Mouse (Mus musculus) megakaryocyte, embryonic 14.5 days (primary cell): ENCODE data around the gene Cyp4f15. TPM values are rescaled to one million over a fixed set of nuclear protein-coding genes. Genes with fewer than 3 reads are reported as not detected.

ENCODE experiments used
- H3K27me3 ChIP-seq: replicated peaks from 2 replicates; pipeline ENCODE3; 2012; ENCODE audit warnings: inconsistent platforms
- H3K36me3 ChIP-seq: replicated peaks from 2 replicates; pipeline ENCODE3; 2012; ENCODE audit warnings: low read length, inconsistent platforms, mixed read lengths
- H3K4me1 ChIP-seq: 2 replicates; pipeline ENCODE4 v1.6.1; 2012; ENCODE audit warnings: inconsistent platforms
- H3K4me3 ChIP-seq: replicated peaks from 2 replicates; pipeline ENCODE3; 2012; ENCODE audit warnings: moderate library complexity, mild to moderate bottlenecking, inconsistent platforms
- H3K9me3 ChIP-seq: 2 replicates; pipeline ENCODE4 v1.6.1; 2012; ENCODE audit warnings: inconsistent platforms
- FLI1 ChIP-seq: IDR thresholded peaks from 2 replicates; pipeline ENCODE4 v1.6.1; 2012; ENCODE audit warnings: low read length, inconsistent platforms, mixed read lengths
- GATA1 ChIP-seq: IDR thresholded peaks from 3 replicates; pipeline ENCODE4 v1.6.1; 2012; ENCODE audit warnings: mixed read lengths, low read length, inconsistent platforms, borderline replicate concordance
- polyA plus RNA-seq: library from polyadenylated mRNA; stranded (reverse); fragments of >175 nt; gene quantifications from 2 replicates; pipeline ENCODE4 v1.2.3, GENCODE M21; 2012; ENCODE audit warnings: low replicate concordance; ENCODE audit not compliant: insufficient read depth

Gene Cyp4f15
- not detected in 2 replicates for polyA plus RNA-seq

GRCm38 (mm10) chr17:32685048-32685750 is at the start of gene Cyp4f15:
Cyp4f15 (plus strand) TSS chr17:32685627.
- no peak within 1 kb of the TSS for H3K4me3 ChIP-seq
- H3K27me3 ChIP-seq, result peaks cover 12% of the 10 kb centered on the region
- H3K4me1 ChIP-seq, result peaks cover 5% of the 10 kb centered on the region; the same call in 1 of the 2 replicates
- H3K36me3 ChIP-seq, result no peaks in the 10 kb centered on the region
- TF ChIP-seq FLI1, result no peak
- TF ChIP-seq GATA1, result no peak
- no peaks in the 10 kb centered on the region for H3K9me3 ChIP-seq

DNA sequence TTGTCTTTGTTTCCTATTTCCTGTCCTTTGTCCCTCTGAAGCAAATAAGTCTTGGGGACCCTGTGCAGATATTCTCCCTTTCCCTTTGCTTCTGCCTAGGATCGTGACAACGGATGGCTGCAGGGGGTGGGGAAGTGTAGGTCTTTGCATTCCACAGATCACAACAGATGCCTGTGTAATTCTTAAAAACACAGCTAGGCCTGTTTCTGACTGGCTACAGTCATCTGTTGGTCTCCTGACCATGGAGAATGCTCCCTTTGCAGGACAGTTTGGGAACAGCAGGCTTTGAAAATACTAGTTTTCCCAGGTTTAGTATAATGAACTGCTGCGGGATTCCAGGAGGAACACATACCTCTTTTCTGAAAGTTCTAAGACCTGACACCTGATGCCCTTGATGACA is 49.1 kb upstream of the Cyp4f15 start:
- no peak for TF ChIP-seq FLI1
- no peak for TF ChIP-seq GATA1
- Histone ChIP-seq H3K4me3 (no peak overlapping the region), H3K27me3 (peaks cover 8% of the 10 kb centered on the region), H3K4me1 (peaks cover 43% of the 10 kb centered on the region), H3K36me3 (no peaks in the 10 kb centered on the region), H3K9me3 (peaks cover 4% of the 10 kb centered on the region; the same call in 1 of the 2 replicates)

DNA sequence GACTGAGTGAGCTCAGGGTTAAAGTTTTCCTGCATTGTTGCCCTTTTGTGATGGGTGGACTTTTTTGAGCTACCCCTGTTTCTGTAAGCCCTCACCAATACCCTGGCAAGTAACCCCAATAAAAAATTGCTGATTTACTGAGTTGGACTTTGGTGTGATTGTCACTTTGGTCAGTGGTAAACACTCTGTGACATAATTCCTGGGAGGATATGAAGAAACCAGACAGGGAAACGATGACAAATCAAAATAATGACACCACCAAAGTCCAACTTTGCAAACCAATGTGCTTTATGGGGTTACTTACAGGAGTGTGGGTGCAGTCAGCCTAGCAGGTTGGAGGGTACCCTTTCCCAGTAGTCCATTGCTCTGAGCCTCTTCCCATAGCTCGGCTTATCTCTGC is 48.3 kb upstream of the Cyp4f15 start:
- H3K4me3 ChIP-seq, result no peak overlapping the region

GRCm38 (mm10) chr17:32646631-32647030 is 38.8 kb upstream of the Cyp4f15 start:
- no peak overlapping the region for H3K4me3 ChIP-seq
- no peaks in the 10 kb centered on the region for H3K36me3 ChIP-seq
- TF ChIP-seq GATA1, result no peak
- TF ChIP-seq FLI1, result no peak
- H3K27me3 ChIP-seq, result peaks cover 8% of the 10 kb centered on the region
- no peaks in the 10 kb centered on the region; the same call in 1 of the 2 replicates for H3K4me1 ChIP-seq
- no peaks in the 10 kb centered on the region for H3K9me3 ChIP-seq

More for the DNA sequence above, 48.3 kb upstream of the Cyp4f15 start:
- Histone ChIP-seq H3K36me3 (no peaks in the 10 kb centered on the region), H3K27me3 (peaks cover 8% of the 10 kb centered on the region), H3K9me3 (peaks cover 4% of the 10 kb centered on the region; the same call in 1 of the 2 replicates), H3K4me1 (peaks cover 43% of the 10 kb centered on the region)
- no peak for TF ChIP-seq FLI1

DNA sequence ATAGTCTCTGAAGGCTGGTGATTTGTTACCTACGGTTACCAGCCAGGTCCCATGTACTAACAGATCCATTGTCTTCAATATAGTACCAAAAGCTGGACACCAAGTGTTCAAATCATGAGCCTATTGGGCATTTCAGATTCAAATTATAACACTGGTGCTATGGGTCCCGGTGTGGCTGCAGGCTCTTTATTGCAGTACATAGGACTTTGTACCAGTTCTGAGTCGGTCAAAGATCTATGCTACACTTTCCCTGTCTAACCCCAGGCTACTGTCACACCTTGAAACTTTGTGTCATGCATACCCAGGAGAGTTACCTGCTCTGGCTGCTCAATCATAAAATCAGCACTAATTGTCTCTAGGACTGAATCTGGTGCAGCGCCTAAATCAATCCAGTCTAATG is 31.6 kb upstream of the Cyp4f15 start:
- H3K4me3 ChIP-seq, result no peak overlapping the region
- H3K27me3 ChIP-seq, result peaks cover 8% of the 10 kb centered on the region
- no peaks in the 10 kb centered on the region for H3K36me3 ChIP-seq
- peaks cover 4% of the 10 kb centered on the region; the same call in 1 of the 2 replicates for H3K9me3 ChIP-seq
- no peaks in the 10 kb centered on the region for H3K4me1 ChIP-seq
- TF ChIP-seq FLI1 (no peak), GATA1 (no peak)

- Histone ChIP-seq H3K4me3 (no peak overlapping the region), H3K4me1 (no peaks in the 10 kb centered on the region), H3K27me3 (peaks cover 2% of the 10 kb centered on the region), H3K36me3 (no peaks in the 10 kb centered on the region), H3K9me3 (peaks cover 2% of the 10 kb centered on the region; the same call in 1 of the 2 replicates)
- no peak for TF ChIP-seq GATA1
- no peak for TF ChIP-seq FLI1
Observed at GRCm38 (mm10) chr17:32657041-32657440, 28.4 kb upstream of the Cyp4f15 start.

- Histone ChIP-seq H3K4me1 (no peaks in the 10 kb centered on the region), H3K4me3 (no peak overlapping the region), H3K36me3 (no peaks in the 10 kb centered on the region), H3K27me3 (peaks cover 3% of the 10 kb centered on the region), H3K9me3 (no peaks in the 10 kb centered on the region)
- TF ChIP-seq FLI1 (no peak), GATA1 (no peak)
Observed at GRCm38 (mm10) chr17:32658246-32658645, 27.2 kb upstream of the Cyp4f15 start.

DNA sequence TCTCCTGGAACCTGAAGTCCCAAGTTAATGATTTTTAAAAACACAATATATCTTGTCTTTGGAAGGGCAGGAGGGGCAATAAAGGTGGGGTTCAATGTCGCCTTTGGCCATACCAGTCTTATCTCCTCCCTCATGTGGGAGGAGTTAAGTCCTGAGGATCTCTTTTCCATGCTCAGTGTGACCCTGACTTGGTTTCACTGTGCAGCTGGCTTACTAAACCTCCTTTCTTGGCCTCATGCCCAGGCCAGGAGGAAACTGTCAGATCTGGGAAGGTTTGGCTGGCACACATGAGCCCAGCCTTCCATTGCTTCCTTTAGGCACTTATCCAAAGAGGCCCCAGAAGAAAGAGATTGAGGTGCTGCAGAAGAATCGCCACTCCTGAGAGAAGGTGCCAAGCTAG is 26.7 kb upstream of the Cyp4f15 start, which contains the start of gene Cyp4f40:
TSS of gene Cyp4f40 (plus strand) at position 189 of the 400 bp plus-strand sequence.
- Histone ChIP-seq H3K4me3 (no peak within 1 kb of the TSS), H3K27me3 (peaks cover 3% of the 10 kb centered on the region), H3K4me1 (no peaks in the 10 kb centered on the region), H3K36me3 (no peaks in the 10 kb centered on the region), H3K9me3 (no peaks in the 10 kb centered on the region)
- TF ChIP-seq GATA1 (no peak), FLI1 (no peak)

- Histone ChIP-seq H3K9me3 (peaks cover 8% of the 10 kb centered on the region; the same call in 1 of the 2 replicates), H3K4me3 (no peak overlapping the region), H3K27me3 (peaks cover 9% of the 10 kb centered on the region), H3K4me1 (peaks cover 5% of the 10 kb centered on the region; the same call in 1 of the 2 replicates), H3K36me3 (no peaks in the 10 kb centered on the region)
- TF ChIP-seq FLI1 (no peak), GATA1 (no peak)
Observed at GRCm38 (mm10) chr17:32673976-32674375, 11.5 kb upstream of the Cyp4f15 start.

- H3K4me1 ChIP-seq, result peaks cover 5% of the 10 kb centered on the region; the same call in 1 of the 2 replicates
- peak overlapping the region; percentile 40 for H3K4me3 ChIP-seq
- peaks cover 7% of the 10 kb centered on the region for H3K27me3 ChIP-seq
- TF ChIP-seq FLI1 (no peak), GATA1 (no peak)
- H3K36me3 ChIP-seq, result no peaks in the 10 kb centered on the region
- peaks cover 8% of the 10 kb centered on the region; the same call in 1 of the 2 replicates for H3K9me3 ChIP-seq
Observed at GRCm38 (mm10) chr17:32676040-32676635, 9.3 kb upstream of the Cyp4f15 start.
